Mouse (Mus musculus): ENCODE data around the gene Hs3st6. TPM values are rescaled to one million over a fixed set of nuclear protein-coding genes. Genes with fewer than 3 reads are reported as not detected.

Gene Hs3st6
- polyA plus RNA-seq, 1 experiment from 2014 or later = not detected

DNA sequence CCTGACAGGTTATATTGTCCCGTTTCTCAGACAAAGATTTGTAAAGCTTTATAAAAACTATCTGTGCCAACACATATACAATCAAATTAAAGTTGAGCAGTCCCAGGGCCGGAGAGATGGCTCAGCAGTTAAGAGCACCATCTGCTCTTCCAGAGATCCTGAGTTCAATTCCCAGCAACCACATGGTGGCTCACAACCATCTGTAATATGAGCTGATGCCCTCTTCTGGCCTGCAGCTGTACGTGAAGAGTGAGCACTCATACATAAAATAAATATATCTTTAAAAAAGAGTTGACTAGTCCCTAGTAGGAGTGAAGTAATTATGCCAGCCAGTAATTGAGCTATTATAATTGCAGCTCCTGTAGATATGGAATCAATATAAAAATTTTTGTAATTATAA, 47.7 kb downstream of the Hs3st6 start:
- no peaks in the 10 kb centered on the region for H3K36me3 ChIP-seq (ENCODE audit: control insufficient read depth, insufficient read depth, low read length)
- H3K4me3 ChIP-seq (ENCODE audit: low read depth, low read length) = no peak overlapping the region
- no peak for ATAC-seq
- H3K4me1 ChIP-seq (ENCODE audit: control insufficient read depth, insufficient read depth, low read length) = no peaks in the 10 kb centered on the region; the same call in 1 of the 2 replicates
- no peaks in the 10 kb centered on the region for H3K9me3 ChIP-seq (replicated peaks; ENCODE audit: control insufficient read depth, low read length, poor library complexity, severe bottlenecking)
- no peak overlapping the region for H3K27ac ChIP-seq (ENCODE audit: low read length)
- H3K4me2 ChIP-seq (ENCODE audit: low read length) = no peak overlapping the region
- peaks cover 7% of the 10 kb centered on the region for H3K27me3 ChIP-seq (ENCODE audit: control insufficient read depth, insufficient read depth, low read depth, low read length)
- WGBS = 51% methylated on average over 3 of the region's 3 CpGs
- H3K9ac ChIP-seq (ENCODE audit: low read depth, low read length) = no peak overlapping the region

DNA sequence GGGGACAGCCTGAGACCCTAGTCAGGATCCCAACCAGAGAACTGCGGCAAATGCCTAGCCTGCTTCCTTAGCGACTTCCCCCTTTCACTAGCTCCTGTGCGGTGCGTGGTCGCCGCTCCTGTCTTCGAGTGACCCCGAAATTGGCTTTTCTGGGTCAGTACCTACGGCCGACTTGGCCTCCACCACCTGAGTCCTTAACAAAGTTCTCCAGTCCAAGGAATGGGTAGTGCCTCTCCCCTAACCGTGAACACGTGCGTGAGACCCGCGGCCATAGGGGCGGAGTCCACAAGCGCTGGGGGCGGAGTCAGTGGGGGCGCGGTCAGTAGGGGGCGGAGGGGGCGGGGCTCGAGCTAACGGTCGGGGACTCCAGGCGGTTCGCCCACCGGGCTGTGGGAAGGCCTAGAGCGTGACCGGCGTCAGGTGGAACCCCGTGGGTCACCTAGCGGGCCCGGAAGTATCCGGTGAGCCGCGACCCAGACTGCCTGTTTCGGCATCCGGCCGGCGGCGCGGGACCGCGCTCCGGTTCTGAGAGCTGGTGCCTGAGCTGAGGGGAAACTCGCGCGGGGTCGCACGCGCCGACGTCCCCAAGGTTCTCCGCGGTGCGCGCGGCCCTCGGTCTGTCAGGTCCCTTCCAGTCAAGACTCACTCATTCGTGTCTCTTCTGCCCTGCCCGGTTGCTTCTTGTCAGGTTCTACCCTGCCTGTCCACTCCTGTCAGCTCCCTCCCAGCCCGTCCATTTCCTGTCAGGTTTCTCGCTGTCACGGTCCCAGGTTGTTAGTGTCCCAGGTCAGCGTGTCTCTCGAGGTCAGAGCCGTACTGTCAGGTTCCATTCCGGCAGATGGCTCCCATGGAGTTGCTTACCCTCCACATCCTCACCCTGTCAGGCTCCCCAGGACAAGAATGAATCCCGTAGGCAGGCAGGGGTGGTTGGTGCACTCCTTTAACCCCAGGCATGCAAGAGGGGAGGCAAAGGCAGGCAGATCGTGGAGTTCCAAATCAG, 51.5 kb downstream of the Hs3st6 start, which contains the start of gene Meiob:
Gene Meiob, plus strand, starts transcription at position 338 of the 1,000 bp plus-strand sequence.
- no peaks in the 10 kb centered on the region; the same call in 1 of the 2 replicates for H3K4me1 ChIP-seq (ENCODE audit: control insufficient read depth, insufficient read depth, low read length)
- peak within 1 kb of the TSS; percentile 75 for H3K4me2 ChIP-seq (ENCODE audit: low read length)
- H3K9ac ChIP-seq (ENCODE audit: low read depth, low read length) = peak within 1 kb of the TSS; percentile 70
- peaks cover 20% of the 10 kb centered on the region for H3K27me3 ChIP-seq (ENCODE audit: control insufficient read depth, insufficient read depth, low read depth, low read length)
- H3K36me3 ChIP-seq (ENCODE audit: control insufficient read depth, insufficient read depth, low read length) = no peaks in the 10 kb centered on the region
- peak; percentile 48; the same call in 1 of the 2 replicates for ATAC-seq
- no peaks in the 10 kb centered on the region for H3K9me3 ChIP-seq (replicated peaks; ENCODE audit: control insufficient read depth, low read length, poor library complexity, severe bottlenecking)
- H3K27ac ChIP-seq (ENCODE audit: low read length) = no peak within 1 kb of the TSS
- 1% methylated on average over 63 of the region's 71 CpGs for WGBS
- H3K4me3 ChIP-seq (ENCODE audit: low read depth, low read length) = peak within 1 kb of the TSS; percentile 59

Other genes starting within 250 kb of the Hs3st6 start
- 103 and 104 TPM in 2 replicates for gene Traf7, start 225.1 kb upstream of the Hs3st6 start, polyA plus RNA-seq (2015; fragmentation: Nextera tagmentation; extraction: Ambion mirVana)
- 9.1 and 14.7 TPM in 2 replicates for gene Rab26, start 218.8 kb upstream of the Hs3st6 start, polyA plus RNA-seq (2015; fragmentation: Nextera tagmentation; extraction: Ambion mirVana)
- gene Pkd1, start 203.2 kb upstream of the Hs3st6 start, polyA plus RNA-seq (2015; fragmentation: Nextera tagmentation; extraction: Ambion mirVana) = 20.1 and 22.4 TPM in 2 replicates
- 72.4 and 85.0 TPM in 2 replicates for gene Tsc2, start 120.4 kb upstream of the Hs3st6 start, polyA plus RNA-seq (2015; fragmentation: Nextera tagmentation; extraction: Ambion mirVana)
- gene Nthl1, start 120.3 kb upstream of the Hs3st6 start, polyA plus RNA-seq (2015; fragmentation: Nextera tagmentation; extraction: Ambion mirVana) = 9.8 and 10.0 TPM in 2 replicates
- 43.3 and 43.7 TPM in 2 replicates for gene Slc9a3r2, start 102.7 kb upstream of the Hs3st6 start, polyA plus RNA-seq (2015; fragmentation: Nextera tagmentation; extraction: Ambion mirVana)
- gene Npw, start 94.5 kb upstream of the Hs3st6 start, polyA plus RNA-seq (2015; fragmentation: Nextera tagmentation; extraction: Ambion mirVana) = 0.36 and 0.90 TPM in 2 replicates
- 19.7 and 20.3 TPM in 2 replicates for gene Zfp598, start 83.3 kb upstream of the Hs3st6 start, polyA plus RNA-seq (2015; fragmentation: Nextera tagmentation; extraction: Ambion mirVana)
- 266 and 303 TPM in 2 replicates for gene Syngr3, start 63.0 kb upstream of the Hs3st6 start, polyA plus RNA-seq (2015; fragmentation: Nextera tagmentation; extraction: Ambion mirVana)
- gene Gfer, start 56.8 kb upstream of the Hs3st6 start, polyA plus RNA-seq (2015; fragmentation: Nextera tagmentation; extraction: Ambion mirVana) = 33.7 and 40.8 TPM in 2 replicates
- gene Noxo1, start 56.8 kb upstream of the Hs3st6 start, polyA plus RNA-seq (2015; fragmentation: Nextera tagmentation; extraction: Ambion mirVana) = 1.9 and 2.2 TPM in 2 replicates
- 61.8 and 69.2 TPM in 2 replicates for gene Tbl3, start 45.3 kb upstream of the Hs3st6 start, polyA plus RNA-seq (2015; fragmentation: Nextera tagmentation; extraction: Ambion mirVana)
- gene Rnf151, start 34.9 kb upstream of the Hs3st6 start, polyA plus RNA-seq (2015; fragmentation: Nextera tagmentation; extraction: Ambion mirVana) = 0.28 TPM in 1 of 2 replicates, not detected in the other
- gene Rps2, start 34.9 kb upstream of the Hs3st6 start, polyA plus RNA-seq (2015; fragmentation: Nextera tagmentation; extraction: Ambion mirVana) = 657 and 682 TPM in 2 replicates
- 264 and 289 TPM in 2 replicates for gene Ndufb10, start 28.5 kb upstream of the Hs3st6 start, polyA plus RNA-seq (2015; fragmentation: Nextera tagmentation; extraction: Ambion mirVana)
- gene Rpl3l, start 25.2 kb upstream of the Hs3st6 start, polyA plus RNA-seq (2015; fragmentation: Nextera tagmentation; extraction: Ambion mirVana) = not detected in 2 replicates
- 14.9 and 17.5 TPM in 2 replicates for gene Msrb1, start 16.3 kb upstream of the Hs3st6 start, polyA plus RNA-seq (2015; fragmentation: Nextera tagmentation; extraction: Ambion mirVana)
- gene Meiob, start 51.3 kb downstream of the Hs3st6 start, polyA plus RNA-seq (2015; fragmentation: Nextera tagmentation; extraction: Ambion mirVana) = not detected in 2 replicates
- gene Hagh, start 87.2 kb downstream of the Hs3st6 start, polyA plus RNA-seq (2015; fragmentation: Nextera tagmentation; extraction: Ambion mirVana) = 62.9 and 72.2 TPM in 2 replicates
- 19.6 and 20.2 TPM in 2 replicates for gene Fahd1, start 97.4 kb downstream of the Hs3st6 start, polyA plus RNA-seq (2015; fragmentation: Nextera tagmentation; extraction: Ambion mirVana)
- gene Igfals, start 113.0 kb downstream of the Hs3st6 start, polyA plus RNA-seq (2015; fragmentation: Nextera tagmentation; extraction: Ambion mirVana) = not detected in 2 replicates
- 54.3 and 54.7 TPM in 2 replicates for gene Nubp2, start 133.4 kb downstream of the Hs3st6 start, polyA plus RNA-seq (2015; fragmentation: Nextera tagmentation; extraction: Ambion mirVana)
- gene Spsb3, start 133.7 kb downstream of the Hs3st6 start, polyA plus RNA-seq (2015; fragmentation: Nextera tagmentation; extraction: Ambion mirVana) = 85.8 and 90.5 TPM in 2 replicates
- gene Eme2, start 142.1 kb downstream of the Hs3st6 start, polyA plus RNA-seq (2015; fragmentation: Nextera tagmentation; extraction: Ambion mirVana) = 28.6 and 28.8 TPM in 2 replicates
- 72.9 and 77.2 TPM in 2 replicates for gene Mrps34, start 142.1 kb downstream of the Hs3st6 start, polyA plus RNA-seq (2015; fragmentation: Nextera tagmentation; extraction: Ambion mirVana)
- 79.7 and 88.6 TPM in 2 replicates for gene Nme3, start 143.5 kb downstream of the Hs3st6 start, polyA plus RNA-seq (2015; fragmentation: Nextera tagmentation; extraction: Ambion mirVana)
- 100 and 104 TPM in 2 replicates for gene Mapk8ip3, start 184.0 kb downstream of the Hs3st6 start, polyA plus RNA-seq (2015; fragmentation: Nextera tagmentation; extraction: Ambion mirVana)
- 86.2 and 100 TPM in 2 replicates for gene Jpt2, start 207.7 kb downstream of the Hs3st6 start, polyA plus RNA-seq (2015; fragmentation: Nextera tagmentation; extraction: Ambion mirVana)

All from midbrain, embryonic 16.5 days (tissue).